Mouse (Mus musculus) heart, adult 2 months (tissue): ENCODE results near the gene Akr1b10.
"Not testable (repeated sequence)": the region's sequence is repeated elsewhere in the genome, so short reads cannot be mapped to it uniquely, and the experiment has no call there.

ENCODE experiments used
- CTCF ChIP-seq: fragments of 200-600 bp; IDR thresholded peaks from 2 replicates; pipeline ENCODE4 v1.8.1; 2022; ENCODE audit warnings: antibody characterized with exemption, mild to moderate bottlenecking, moderate library complexity
- EP300 ChIP-seq: fragments of 200-500 bp; IDR thresholded peaks from 2 replicates; pipeline ENCODE4 v1.6.1; 2011; ENCODE audit warnings: low read depth, low read length, control low read depth; ENCODE audit not compliant: insufficient read depth
- POLR2A ChIP-seq: fragments of 200-500 bp; IDR thresholded peaks from 2 replicates; pipeline ENCODE4 v1.6.1; 2011; ENCODE audit warnings: mild to moderate bottlenecking, low read depth, low read length, control low read depth; ENCODE audit not compliant: insufficient read depth

DNA sequence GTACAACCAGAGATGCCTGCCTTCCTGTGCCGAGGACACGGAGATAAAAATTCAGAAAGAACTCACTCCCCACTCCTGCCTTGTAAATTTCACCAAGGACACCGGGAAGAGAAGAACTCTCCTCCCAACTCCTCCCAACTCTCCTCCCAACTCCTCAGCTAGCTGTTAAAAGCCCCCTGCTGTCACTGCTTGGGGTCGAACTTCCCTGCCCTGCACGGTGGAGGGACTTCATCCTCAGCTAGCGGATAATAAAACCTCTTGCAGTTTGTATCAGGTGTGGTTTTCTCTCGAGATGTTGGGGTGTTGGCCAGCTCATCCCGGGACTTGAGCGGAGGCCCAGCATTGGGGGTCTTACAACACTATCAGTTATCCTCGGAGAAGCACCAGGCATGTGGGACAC is 32.5 kb upstream of the Akr1b10 start:
- TF ChIP-seq POLR2A, CTCF, EP300: not testable (repeated sequence)
